Mouse (Mus musculus) large intestine, adult 2 months (tissue): Measurements from ENCODE around the gene Nsun7. TPM values are rescaled to one million over a fixed set of nuclear protein-coding genes. Genes with fewer than 3 reads are reported as not detected.
"Not testable (repeated sequence)": the region's sequence is repeated elsewhere in the genome, so short reads cannot be mapped to it uniquely, and the experiment has no call there.

Experiments used
- DNase-seq: peaks from one replicate; pipeline ENCODE4 v3.0.0-alpha.2; 2012; ENCODE audit warnings: low read depth, low spot score
- whole genome bisulfite sequencing: fragments of 180-500 bp; shearing (Covaris S2); methylation state at CpG from one replicate; pipeline ENCODE4 v1.1.7; 2018; 5-methylcytosine and 5-hydroxymethylcytosine counted together
- polyA plus RNA-seq: library from polyadenylated mRNA; depleted of rRNA; stranded (reverse); fragments of >200 nt; gene quantifications from 2 replicates; pipeline ENCODE4 v1.2.3, GENCODE M21; 2012; rRNA removed

The Nsun7 gene
- polyA plus RNA-seq: not detected in 2 replicates

- whole genome bisulfite sequencing: 3% methylated on average over 44 of the region's 44 CpGs
- no peak for DNase-seq
These were observed at the start of gene Nsun7 for GRCm38 (mm10) chr5:66259756-66260448. Gene Nsun7 (plus strand): TSS chr5:66259897.

DNA sequence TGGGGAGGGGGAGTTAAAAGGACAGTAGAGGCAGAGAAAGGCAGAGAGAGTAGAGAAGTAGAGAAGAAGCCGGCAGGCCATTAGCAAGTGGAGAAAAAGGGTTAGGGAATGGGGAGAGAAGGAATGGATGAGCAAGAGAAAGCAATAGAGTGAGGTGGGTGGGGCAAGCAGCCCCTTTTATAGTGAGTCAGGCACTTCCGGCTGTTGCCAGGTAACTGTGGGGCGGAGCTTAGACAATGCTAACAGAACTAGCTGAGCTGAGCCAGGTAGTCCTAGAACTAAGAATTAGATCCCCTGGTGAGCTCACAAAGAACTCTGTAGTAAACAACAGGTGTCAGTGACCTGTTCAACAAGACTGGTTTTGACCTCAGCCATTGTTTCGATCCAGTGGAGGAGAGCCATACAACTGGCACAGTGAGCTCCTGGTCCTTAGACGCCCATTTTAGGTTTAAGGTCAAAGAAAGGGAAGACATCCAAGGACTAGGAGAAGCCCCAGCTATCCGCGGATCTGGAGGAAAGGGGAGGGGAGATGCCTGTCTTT, 45.2 kb upstream of the Nsun7 start:
- DNase-seq: no peak
- WGBS: 45% methylated on average over 7 of the region's 7 CpGs

DNA sequence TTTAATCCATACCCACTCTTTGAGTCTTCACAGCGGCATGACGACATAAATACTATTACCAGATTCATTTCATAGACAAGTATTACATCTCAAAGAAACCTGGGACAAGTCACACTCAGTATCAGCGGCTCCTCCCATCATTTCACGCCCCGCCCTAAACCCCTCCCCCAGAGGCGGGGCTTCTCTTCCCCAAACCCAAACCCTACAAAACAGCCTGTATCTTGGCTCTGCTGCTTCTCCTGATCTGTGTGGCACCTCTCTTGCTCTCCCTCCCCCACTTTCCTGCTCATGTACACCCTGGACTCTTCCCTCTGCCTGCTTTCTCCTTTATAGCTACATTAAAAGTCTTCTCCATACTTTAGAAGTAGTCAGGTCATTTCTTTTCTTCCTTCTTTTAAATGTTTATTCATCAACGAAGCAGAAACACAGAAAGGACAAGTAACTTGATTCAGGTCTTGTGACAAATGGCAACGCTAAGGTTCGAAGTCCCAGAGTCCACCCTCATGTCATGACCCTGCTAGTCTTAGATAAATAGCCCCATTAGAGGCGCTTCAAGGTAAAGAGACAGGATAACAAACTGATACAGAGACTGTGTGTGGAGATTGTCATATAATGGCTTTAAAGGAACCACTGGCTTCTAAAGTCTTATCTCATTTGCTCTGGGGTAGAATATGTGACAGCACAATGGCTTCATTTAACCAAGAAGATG, 44.0 kb upstream of the Nsun7 start:
- 58% methylated on average over 10 of the region's 10 CpGs for WGBS
- no peak for DNase-seq

DNA sequence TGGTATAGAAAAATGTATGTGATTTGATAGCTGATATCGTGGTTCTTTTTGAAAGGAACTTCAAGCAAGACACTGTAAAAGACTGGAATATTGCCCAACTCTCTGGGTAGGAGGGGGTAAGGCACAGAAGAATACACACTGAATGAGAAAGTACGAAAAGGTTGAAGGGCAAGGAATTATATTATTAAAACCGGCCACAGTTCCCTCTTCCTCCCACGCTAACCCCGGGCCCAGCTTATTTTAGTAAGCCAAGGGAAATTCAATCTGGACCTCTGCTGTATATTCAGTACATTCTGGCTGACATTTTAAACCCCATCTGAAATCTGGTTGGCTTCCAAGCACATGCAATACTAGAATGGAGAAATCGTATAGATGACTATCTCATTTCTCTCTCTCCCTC, 40.0 kb upstream of the Nsun7 start:
- DNase-seq: no peak
- 31% methylated on average over 6 of the region's 6 CpGs for WGBS

- DNase-seq: peak; percentile 25
- 42% methylated on average over 9 of the region's 9 CpGs for WGBS
These were observed 39.1 kb upstream of the Nsun7 start for GRCm38 (mm10) chr5:66220620-66221019.

GRCm38 (mm10) chr5:66222916-66223315, 36.8 kb upstream of the Nsun7 start:
- no peak for DNase-seq
- 87% methylated on average over 15 of the region's 15 CpGs for WGBS

- DNase-seq: no peak
- WGBS: 88% methylated on average over 7 of the region's 7 CpGs
These were observed 33.2 kb upstream of the Nsun7 start for GRCm38 (mm10) chr5:66226526-66226925.

DNA sequence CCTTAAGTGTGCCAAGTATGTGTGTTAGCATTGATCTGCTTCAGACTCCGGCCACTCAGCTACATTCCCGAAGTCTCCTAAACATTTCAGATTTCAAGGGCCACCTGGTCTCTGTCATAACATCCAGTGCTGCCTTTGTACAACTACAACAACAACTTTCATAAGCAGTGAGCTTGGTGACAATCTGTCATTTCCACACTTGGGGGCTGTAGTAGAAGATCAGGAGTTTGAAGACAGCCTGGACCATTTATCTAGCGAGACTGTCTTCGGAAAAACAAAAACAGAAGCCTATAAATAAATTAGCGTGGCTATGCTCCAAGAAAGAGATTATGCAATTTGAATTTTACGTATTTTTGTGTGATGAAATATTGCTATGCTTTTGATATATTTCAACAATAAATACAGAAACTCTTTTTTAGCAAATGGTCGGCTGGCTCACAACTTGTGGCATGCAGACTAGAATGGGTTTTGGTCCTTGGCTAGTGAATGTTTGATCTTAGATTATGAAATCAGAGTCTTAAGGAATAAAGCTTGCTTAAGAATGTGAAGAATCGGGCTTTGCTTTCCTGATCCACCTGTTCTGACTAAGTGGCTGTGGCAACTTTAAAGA, 27.9 kb upstream of the Nsun7 start:
- no peak for DNase-seq
- 73% methylated on average over 8 of the region's 8 CpGs for WGBS

- WGBS: 17% methylated on average over 3 of the region's 3 CpGs
- peak; percentile 31 for DNase-seq
These were observed 27.2 kb upstream of the Nsun7 start for GRCm38 (mm10) chr5:66232456-66232855.

DNA sequence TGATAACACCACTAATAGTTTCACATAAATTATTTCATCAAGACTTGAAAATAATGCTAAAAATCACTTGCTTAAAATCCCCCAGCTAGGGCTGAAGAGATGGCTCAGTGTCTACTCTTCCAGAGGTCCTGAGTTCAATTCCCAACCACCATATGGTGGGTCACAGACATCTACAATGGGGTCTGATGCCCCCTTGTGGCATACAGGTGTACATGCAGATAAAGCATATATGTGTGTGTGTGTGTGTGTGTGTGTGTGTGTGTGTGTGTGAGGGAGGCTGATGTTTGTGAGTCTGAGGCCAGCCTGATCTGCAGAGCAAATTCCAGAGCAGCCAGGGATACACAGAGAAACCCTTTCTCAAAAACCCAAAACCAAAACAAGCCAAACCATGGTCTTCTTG, 17.8 kb upstream of the Nsun7 start:
- DNase-seq: no peak

- WGBS: 60% methylated on average over 9 of the region's 9 CpGs
- no peak for DNase-seq
These were observed 16.2 kb upstream of the Nsun7 start for GRCm38 (mm10) chr5:66243467-66243866.

- WGBS: 74% methylated on average over 6 of the region's 6 CpGs
- DNase-seq: no peak
These were observed 15.5 kb upstream of the Nsun7 start for GRCm38 (mm10) chr5:66244043-66244660.

DNA sequence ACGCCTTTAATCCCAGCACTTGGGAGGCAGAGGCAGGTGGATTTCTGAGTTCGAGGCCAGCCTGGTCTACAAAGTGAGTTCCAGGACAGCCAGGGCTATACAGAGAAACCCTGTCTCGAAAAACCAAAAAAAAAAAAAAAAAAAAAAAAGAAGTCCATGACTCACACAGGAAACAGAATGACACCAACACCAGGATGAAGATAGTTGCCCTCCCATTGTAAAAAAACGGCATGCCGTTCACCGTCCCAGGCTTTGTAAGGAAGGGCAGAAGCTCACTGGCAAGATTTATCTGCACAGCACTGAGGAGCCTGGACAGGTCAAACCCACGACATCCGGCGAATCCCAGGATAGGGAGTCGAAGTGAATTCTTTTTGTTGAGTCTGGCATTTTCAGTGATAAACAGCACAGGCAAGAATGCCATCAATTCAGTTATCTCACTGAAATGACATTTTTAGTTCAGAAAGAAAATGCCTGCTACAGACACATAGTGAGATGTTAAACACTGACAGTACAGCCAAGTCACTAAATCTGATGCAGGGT, 13.7 kb upstream of the Nsun7 start:
- WGBS: 73% methylated on average over 9 of the region's 10 CpGs
- DNase-seq: no peak

DNA sequence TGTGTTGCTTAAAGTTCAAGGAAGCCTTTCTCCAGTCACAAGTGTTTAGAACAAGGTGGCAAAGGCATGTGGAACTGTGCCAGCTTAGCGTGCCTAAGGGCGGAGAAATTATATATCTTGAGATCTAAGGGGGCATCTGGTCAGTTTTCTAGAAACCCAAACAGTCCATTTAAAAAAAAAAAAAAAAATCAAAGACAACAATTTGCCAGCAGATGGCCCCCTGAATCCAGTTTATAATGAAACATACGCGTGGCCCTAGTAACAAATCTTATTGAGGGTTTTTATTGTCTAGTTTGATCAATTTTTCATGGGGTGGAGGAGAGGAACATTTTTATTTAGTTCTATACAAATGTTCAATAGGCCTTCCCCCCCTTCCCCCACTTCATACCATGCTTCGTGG, 6.5 kb upstream of the Nsun7 start:
- no peak for DNase-seq
- 56% methylated on average over 5 of the region's 5 CpGs for WGBS

DNA sequence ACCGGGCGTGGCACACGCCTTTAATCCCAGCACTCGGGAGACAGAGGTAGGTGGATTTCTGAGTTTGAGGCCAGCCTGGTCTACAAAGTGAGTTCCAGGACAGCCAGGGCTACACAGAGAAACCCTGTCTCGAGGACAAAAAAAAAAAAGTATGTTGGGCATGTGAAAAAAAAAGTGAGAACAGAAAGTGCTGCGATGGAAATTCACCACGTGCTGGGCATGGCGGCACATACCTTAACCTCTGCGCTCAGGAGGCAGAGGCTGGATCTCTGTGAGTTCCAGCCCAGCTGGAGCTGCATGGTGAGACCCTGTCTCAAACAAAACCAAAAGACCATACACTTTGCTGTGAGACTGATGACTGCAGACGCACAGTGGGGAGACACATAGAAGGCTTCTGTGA, 4.7 kb upstream of the Nsun7 start:
- DNase-seq: no peak

GRCm38 (mm10) chr5:66259000-66259399, 697 bp upstream of the Nsun7 start:
- 57% methylated on average over 2 of the region's 2 CpGs for WGBS
- DNase-seq: no peak

More for the DNA sequence above, 4.7 kb upstream of the Nsun7 start:
- 83% methylated on average over 10 of the region's 10 CpGs for WGBS

GRCm38 (mm10) chr5:66259431-66259755, 304 bp upstream of the Nsun7 start:
- 5% methylated on average over 5 of the region's 5 CpGs for WGBS
- DNase-seq: not testable (repeated sequence)

DNA sequence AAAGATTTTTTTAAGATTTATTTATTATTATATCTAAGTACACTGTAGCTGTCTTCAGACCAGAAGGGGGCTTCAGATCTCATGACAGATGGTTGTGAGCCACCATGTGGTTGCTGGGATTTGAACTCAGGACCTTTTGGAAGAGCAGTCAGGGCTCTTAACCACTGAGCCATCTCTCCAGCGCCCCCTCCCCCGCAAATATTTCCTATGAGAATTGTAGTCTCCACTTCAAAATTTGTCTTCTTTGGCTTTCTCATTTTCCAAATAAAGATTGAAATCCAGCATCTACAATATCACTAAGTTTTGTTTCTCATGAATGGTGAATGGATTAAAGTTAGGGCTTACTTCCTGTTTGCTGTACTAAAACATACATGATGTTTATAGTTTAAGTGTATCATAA, 2.8 kb downstream of the Nsun7 start:
- no peak for DNase-seq
- WGBS: 83% methylated on average over 2 of the region's 2 CpGs

DNA sequence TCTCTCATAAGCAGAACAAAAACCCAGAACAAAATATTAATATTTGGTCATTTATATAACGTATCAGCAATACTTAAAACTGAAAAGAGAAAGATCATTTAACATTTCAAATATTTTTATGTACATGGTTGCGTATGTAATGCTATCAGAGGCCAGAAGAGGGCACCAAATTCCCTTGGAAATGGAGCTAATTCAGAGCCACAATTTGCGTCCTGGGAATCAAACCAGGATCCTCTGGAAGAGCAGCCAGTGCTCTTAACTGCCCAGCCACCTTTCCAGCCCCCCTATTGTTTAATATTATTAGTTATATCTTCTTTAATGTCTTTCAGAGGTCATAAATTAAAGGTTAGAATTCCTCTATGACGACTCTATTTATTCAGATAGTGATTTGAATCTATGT, 3.7 kb downstream of the Nsun7 start:
- WGBS: 32% methylated on average over 4 of the region's 4 CpGs

DNA sequence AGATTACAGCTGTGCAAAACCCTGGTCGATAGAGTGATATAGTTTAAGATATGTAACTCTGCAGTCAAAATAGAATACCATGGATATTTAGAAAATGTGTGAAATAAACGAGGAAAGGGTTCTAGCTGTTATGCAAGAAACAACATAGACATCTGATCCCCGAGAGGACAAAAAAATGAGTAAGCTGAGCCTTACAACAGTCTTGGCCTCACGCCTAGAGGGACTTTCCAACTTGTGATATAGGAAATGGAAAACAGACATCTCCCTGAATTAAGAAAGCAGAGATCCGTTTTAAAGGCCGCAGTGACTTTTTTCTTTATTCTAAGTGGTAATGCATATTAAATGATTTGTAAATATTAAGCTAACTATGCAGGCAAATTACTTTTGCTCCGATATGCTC, 9.9 kb downstream of the Nsun7 start:
- WGBS: 64% methylated on average over 7 of the region's 7 CpGs
- DNase-seq: no peak

More for the DNA sequence above, 3.7 kb downstream of the Nsun7 start:
- no peak for DNase-seq
